Mouse (Mus musculus) ES-E14 (cell line): Measurements from ENCODE around the gene Epas1.

Experiments used
- CHD2 ChIP-seq: IDR thresholded peaks from 2 replicates; pipeline ENCODE4 v1.6.1; 2014; ENCODE audit warnings: mild to moderate bottlenecking, low read depth, low read length, inconsistent platforms
- HCFC1 ChIP-seq: IDR thresholded peaks from 2 replicates; pipeline ENCODE4 v1.6.1; 2012; ENCODE audit warnings: low read length, inconsistent platforms, borderline replicate concordance; ENCODE audit not compliant: insufficient read depth
- MAFK ChIP-seq: IDR thresholded peaks from 2 replicates; pipeline ENCODE4 v1.6.1; 2014; ENCODE audit warnings: mild to moderate bottlenecking, low read depth, low read length, inconsistent platforms; ENCODE audit not compliant: insufficient read depth
- ZC3H11A ChIP-seq: IDR thresholded peaks from 2 replicates; pipeline ENCODE4 v1.6.1; 2012; ENCODE audit warnings: low read depth, mild to moderate bottlenecking, inconsistent platforms, low read length, borderline replicate concordance
- ZNF384 ChIP-seq: IDR thresholded peaks from 2 replicates; pipeline ENCODE4 v1.6.1; 2012; ENCODE audit warnings: low read depth, low read length, inconsistent platforms

DNA sequence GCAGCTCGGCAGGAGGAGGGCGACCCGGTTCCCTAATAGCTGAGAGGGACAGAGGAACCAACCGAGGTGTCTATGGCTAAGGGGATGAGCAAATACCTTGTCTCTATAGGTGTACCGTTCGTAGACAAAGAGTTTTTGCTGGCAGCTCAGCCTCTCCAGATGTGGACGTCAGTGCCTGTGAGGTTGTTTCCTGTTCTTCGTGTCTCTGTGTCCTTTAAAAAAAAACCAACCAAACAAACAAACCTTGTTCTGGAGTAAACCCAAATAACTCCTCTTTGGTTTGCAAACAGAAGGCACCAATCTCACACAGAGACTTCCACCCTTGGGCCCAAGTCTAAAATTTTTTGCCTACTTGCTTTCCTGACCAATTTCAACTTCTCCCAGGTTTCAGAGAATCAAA, 43.1 kb upstream of the Epas1 start:
- no peak for TF ChIP-seq ZC3H11A
- no peak for TF ChIP-seq HCFC1
- TF ChIP-seq MAFK: no peak
- TF ChIP-seq CHD2: no peak
- no peak for TF ChIP-seq ZNF384
